Comparison of ENCODE assay signal across 8 mouse cellular contexts in the genomic region with DNA sequence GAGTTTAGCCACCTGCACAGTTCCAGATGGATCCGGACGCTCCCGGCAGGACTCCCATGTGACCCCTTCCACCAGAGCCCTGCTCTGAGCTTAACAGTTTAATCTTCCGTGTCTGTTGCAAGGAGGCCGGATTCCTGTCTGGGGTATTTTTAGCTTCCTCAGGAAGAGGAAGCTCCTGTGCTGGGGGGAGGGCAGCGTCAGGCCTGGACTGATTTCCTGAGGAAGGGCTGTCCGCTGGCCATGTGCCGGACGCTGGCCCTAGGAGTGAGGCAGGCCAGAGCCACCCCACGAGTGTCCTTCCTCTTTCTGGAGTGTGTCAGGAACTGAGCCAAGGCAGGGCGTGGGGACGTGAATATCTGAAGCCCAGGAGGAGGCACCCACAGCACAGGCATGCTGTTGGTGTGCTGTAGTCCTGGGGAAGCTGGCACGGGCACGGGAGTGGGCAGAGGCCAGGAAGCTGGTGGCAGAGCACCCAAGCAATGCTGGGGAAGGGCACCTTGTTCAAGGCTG. TPM values are rescaled to one million over a fixed set of nuclear protein-coding genes. Genes with fewer than 3 reads are reported as not detected.
DNase-seq lines count a peak whose midpoint lies in the region; ATAC-seq lines count a peak whose summit lies in the region.

No protein-coding gene starts in this region.

- H3K9me3 ChIP-seq in hindbrain, embryonic 15.5 days: no peaks in the 10 kb centered on the region

- H3K27ac ChIP-seq in hindbrain, embryonic 15.5 days (replicated peaks): peak overlapping the region; percentile 51; the same call in 1 of the 2 replicates
- H3K27ac ChIP-seq in macrophage: peak overlapping the region; percentile 98

- H3K4me3 ChIP-seq in hindbrain, embryonic 15.5 days: no peak overlapping the region
- no peak overlapping the region for H3K4me3 ChIP-seq in macrophage (ENCODE audit: inconsistent target)

- ATAC-seq in hindbrain, embryonic 15.5 days (ENCODE audit: low FRiP score, low read depth): 0 out of 2 replicates have a peak, but pooled peaks have one; percentile 6

- 52% methylated on average over 14 of the region's 14 CpGs for WGBS in hindbrain, embryonic 15.5 days
- 2% methylated on average over 14 of the region's 14 CpGs for WGBS in macrophage (ENCODE audit: missing documents)

- H3K4me1 ChIP-seq in hindbrain, embryonic 15.5 days (replicated peaks): peaks cover 52% of the 10 kb centered on the region

- H3K27me3 ChIP-seq in hindbrain, embryonic 15.5 days: no peaks in the 10 kb centered on the region

- no peak overlapping the region for H3K9ac ChIP-seq in hindbrain, embryonic 15.5 days

- peaks cover 14% of the 10 kb centered on the region for H3K36me3 ChIP-seq in hindbrain, embryonic 15.5 days
- H3K36me3 ChIP-seq in macrophage (ENCODE audit: inconsistent target): peaks cover 24% of the 10 kb centered on the region

- H3K79me2 ChIP-seq in macrophage (ENCODE audit: inconsistent target): peaks cover 92% of the 10 kb centered on the region

- no peak overlapping the region for H3K4me2 ChIP-seq in hindbrain, embryonic 15.5 days

- intact Hi-C loops in left cerebral cortex, postnatal 14 days (cut with DNase I): loop anchor here (5.0 kb wide), 1 partner anchor 52 kb away; no protein-coding TSS in a partner anchor

- peak; percentile 89 to 94 for DNase-seq in adrenal gland, adult (ENCODE audit: inconsistent age in 2 of 2, low spot score in 1 of 2)
- DNase-seq in cerebellum, postnatal 10 days: peak; percentile 93 to 96
- peak; percentile 80 to 87 for DNase-seq in gastrocnemius, adult 8-10 months (ENCODE audit: low spot score in 2 of 2)
- DNase-seq in left cerebral cortex, postnatal 14 days (ENCODE audit: low spot score in 2 of 2): peak; percentile 69 to 79
- DNase-seq in retina, postnatal 7 days (ENCODE audit: low read depth, low spot score): peak; percentile 75
- DNase-seq in thymus, adult 18-20 months: no peak

RNA-seq across cellular contexts. Expression of a gene that starts 36.3 kb away (rescaled TPM):
- total RNA-seq in gastrocnemius, adult 8-10 months (2022): 100 to 1,000 TPM; 295 to 383 (median 326) TPM
- 215 and 225 TPM in 2 replicates for polyA plus RNA-seq in hindbrain, embryonic 15.5 days (2015; fragmentation: Nextera tagmentation; extraction: Ambion mirVana)
- 10 to 100 TPM; 48.1 to 50.3 TPM for total RNA-seq in left cerebral cortex, postnatal 14 days (2021)
- total RNA-seq in macrophage (2018; cell fraction: chromatin; rRNA removed): 100 to 1,000 TPM in 3 of 26 experiments, 10 to 100 TPM in 19, 1 to 10 TPM in 4; 5.1 to 131 (median 33.7) TPM
- 10 to 100 TPM; 35.0 to 94.6 (median 64.7) TPM for total RNA-seq in macrophage (2018; cell fraction: cytosol; rRNA removed)
- total RNA-seq in macrophage (2018; cell fraction: nucleus; rRNA removed): 100 to 1,000 TPM in 1 of 26 experiments, 10 to 100 TPM in 25; 17.1 to 112 (median 41.7) TPM
- polyA plus RNA-seq in macrophage (2018): 72.5 to 101 TPM (median 88.0 TPM) in 3 replicates

RNA-seq across cellular contexts. Expression of a gene that starts 54.2 kb away (rescaled TPM):
- 10 to 100 TPM; 18.5 to 37.8 (median 27.3) TPM for total RNA-seq in gastrocnemius, adult 8-10 months (2022)
- polyA plus RNA-seq in hindbrain, embryonic 15.5 days (2015; fragmentation: Nextera tagmentation; extraction: Ambion mirVana): 16.3 and 17.2 TPM in 2 replicates
- total RNA-seq in left cerebral cortex, postnatal 14 days (2021): 10 to 100 TPM; 15.7 to 16.0 TPM
- 100 to 1,000 TPM in 9 of 26 experiments, 10 to 100 TPM in 17; 10.9 to 127 (median 87.0) TPM for total RNA-seq in macrophage (2018; cell fraction: chromatin; rRNA removed)
- total RNA-seq in macrophage (2018; cell fraction: cytosol; rRNA removed): 10 to 100 TPM; 18.9 to 85.9 (median 65.4) TPM
- total RNA-seq in macrophage (2018; cell fraction: nucleus; rRNA removed): 100 to 1,000 TPM in 9 of 26 experiments, 10 to 100 TPM in 17; 15.7 to 151 (median 83.9) TPM
- polyA plus RNA-seq in macrophage (2018): 33.7 to 69.0 TPM (median 50.1 TPM) in 3 replicates

Comparison
In these comparisons a context has a peak if more than half of its experiments do, and no peak if none do; other contexts are left out.
1. DNase-seq: peak in adrenal gland, adult (2 of 2), cerebellum, postnatal 10 days (2 of 2), gastrocnemius, adult 8-10 months (2 of 2), left cerebral cortex, postnatal 14 days (2 of 2) and retina, postnatal 7 days (single experiment); none in thymus, adult 18-20 months (0 of 2).
2. RNA of a gene that starts 36.3 kb away (total RNA-seq): 295 to 383 TPM in gastrocnemius, adult 8-10 months; 48.1 to 50.3 TPM in left cerebral cortex, postnatal 14 days; every median in the first group is over 4 times any median in the second.